Mouse (Mus musculus) heart, postnatal 36 days (tissue): ENCODE measurements at regions not wholly inside any gene's neighbourhood (a gene's known extent, or its start where the extent isn't known, plus 50 kb on each side); places are given as distances from the start of the nearest gene placed in this dataset.
A peak's percentile ranks its signal among the peaks of the same experiment; 100 is the strongest.

Experiments
- DNase-seq, 2 experiments: peaks; one replicate each; pipeline ENCODE4 v3.0.0; 2021 to 2022
- intact Hi-C: fragments of 180-260 bp; cut with DNase I; formaldehyde crosslinking; loops from one replicate; pipeline ENCODE4 v1.15.1; 2025

DNA sequence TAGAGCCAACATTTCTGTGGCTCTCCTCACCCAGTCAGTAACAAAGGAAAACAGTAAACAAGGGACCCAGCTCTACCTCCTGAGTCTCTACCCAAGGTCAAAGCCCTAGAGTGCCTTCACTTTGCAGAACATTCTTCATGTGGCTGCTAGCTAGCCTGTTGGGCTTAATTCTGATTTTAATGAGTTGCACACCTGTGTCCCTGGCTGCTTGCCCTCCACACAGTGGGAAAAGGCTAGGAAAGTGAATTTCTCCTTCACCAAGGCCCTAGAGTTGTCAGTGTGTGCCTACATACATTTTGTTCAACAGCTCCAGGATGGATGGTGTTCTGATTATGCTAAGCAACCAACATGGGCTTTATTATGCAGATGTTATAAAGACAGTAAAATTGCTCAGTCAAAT, 307.8 kb upstream of the Sel1l start:
- intact Hi-C loops = no loop called here
- no peak for DNase-seq

GRCm38 (mm10) chr12:92152922-92153235, 303.9 kb upstream of the Sel1l start:
- DNase-seq = no peak
- intact Hi-C loops = no loop called here

- intact Hi-C loops = no loop called here
- no peak for DNase-seq
These were observed 303.3 kb upstream of the Sel1l start for GRCm38 (mm10) chr12:92152043-92152921.

DNA sequence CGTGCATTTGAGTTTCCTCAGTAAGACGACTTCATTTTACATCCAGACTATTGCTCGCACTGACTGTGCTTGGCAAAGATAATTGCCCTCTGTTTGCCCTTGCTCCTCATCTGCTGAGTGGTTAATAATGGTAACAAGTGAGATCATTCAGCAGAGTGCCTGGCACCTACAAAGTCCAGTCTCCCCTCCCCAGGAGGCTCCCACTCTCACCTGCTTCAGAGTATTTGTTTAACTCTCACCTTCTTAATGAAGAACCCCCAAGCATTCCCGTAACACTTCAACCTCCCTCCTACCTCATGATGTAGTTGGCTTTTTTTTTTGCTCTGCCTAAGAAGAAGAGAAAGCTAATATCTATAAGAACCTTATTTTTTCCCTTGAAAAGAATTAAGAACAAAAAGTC, 288.6 kb upstream of the Sel1l start:
- no peak for DNase-seq
- intact Hi-C loops = no loop called here

DNA sequence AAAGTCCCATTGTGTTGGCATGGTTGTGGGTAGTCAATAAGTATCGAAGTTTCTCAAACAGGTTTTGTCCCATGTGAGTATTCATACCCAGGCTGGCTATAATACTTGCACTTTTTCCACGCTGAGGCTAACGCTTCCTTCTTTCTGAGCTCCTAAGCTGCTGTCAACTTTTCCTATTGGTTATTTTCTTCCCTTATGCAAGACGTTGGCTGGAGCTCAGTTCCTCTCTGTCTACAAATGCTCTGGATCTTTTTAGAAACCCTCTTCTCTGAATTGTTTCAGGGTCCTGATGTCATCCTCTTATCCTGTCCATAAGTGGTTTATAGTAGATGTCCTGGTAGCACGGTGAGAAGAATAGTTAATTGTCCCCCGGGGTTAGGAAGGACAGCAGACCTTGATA, 278.7 kb upstream of the Sel1l start:
- intact Hi-C loops = no loop called here
- no peak for DNase-seq

- DNase-seq = no peak
- intact Hi-C loops = no loop called here
These were observed 271.3 kb upstream of the Sel1l start for GRCm38 (mm10) chr12:92120164-92120815.

GRCm38 (mm10) chr12:92109615-92110014, 260.7 kb upstream of the Sel1l start:
- DNase-seq = no peak
- intact Hi-C loops = no loop called here

DNA sequence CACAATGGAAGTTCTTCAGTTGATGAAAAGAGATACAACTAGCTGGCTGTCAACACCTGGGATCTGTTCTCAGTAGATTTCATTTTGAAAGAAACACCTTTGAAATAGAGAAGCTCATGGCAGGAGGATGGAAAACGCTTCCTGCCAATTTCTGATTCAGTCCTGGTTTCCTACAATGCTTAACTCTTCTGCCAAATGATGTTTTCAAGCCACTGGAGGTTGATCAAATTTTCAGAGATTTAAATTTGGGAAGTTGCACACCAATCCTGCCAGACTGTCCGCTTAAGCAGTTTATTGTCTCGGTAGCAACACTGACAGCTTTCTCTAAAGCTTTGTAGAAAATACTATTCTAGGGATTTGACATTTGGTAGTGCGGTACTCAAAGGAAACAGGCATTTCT, 251.1 kb upstream of the Sel1l start:
- DNase-seq = no peak
- intact Hi-C loops = no loop called here

- intact Hi-C loops = no loop called here
- no peak for DNase-seq
These were observed 243.9 kb upstream of the Sel1l start for GRCm38 (mm10) chr12:92092794-92093365.

DNA sequence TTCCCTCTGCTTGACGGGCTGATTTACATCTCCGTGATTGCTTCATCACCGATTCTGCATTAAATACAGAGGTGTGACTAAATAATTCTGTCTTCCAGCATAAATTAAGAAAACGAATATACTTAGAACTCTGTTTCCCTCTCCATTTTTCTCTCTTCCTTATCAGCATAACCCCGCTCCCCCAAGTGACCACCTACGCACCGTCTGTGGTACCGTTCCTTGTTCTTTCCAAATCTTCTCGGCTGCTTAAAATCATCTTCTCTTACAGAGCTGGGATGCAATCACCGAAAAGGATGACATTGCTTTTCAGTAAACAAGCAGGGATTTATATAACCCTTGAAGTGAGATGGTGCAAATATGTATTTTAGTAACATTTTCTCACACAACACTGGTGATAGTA, 224.3 kb upstream of the Sel1l start:
- no peak for DNase-seq
- intact Hi-C loops = no loop called here

GRCm38 (mm10) chr12:92062731-92063130, 213.8 kb upstream of the Sel1l start:
- no peak for DNase-seq
- intact Hi-C loops = no loop called here

DNA sequence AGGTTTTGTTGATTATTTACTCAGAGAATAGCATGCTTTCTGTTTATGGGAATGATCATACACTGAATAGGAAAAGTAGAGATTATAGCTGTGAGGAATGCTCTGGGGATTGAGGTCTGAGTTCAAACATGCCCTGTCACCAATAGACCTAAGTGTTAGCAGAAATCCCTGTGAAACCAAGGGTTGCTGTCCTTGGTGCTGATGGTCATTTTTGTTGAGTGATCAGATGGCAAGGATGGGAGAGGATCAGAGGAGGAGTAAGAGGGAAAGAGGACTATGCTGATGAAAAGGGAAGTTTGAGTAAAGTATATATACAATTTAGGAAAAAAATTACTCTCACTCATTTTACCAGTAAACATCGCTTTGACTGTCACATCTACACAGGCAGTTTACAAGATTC, 191.5 kb upstream of the Sel1l start:
- DNase-seq = no peak

GRCm38 (mm10) chr12:92029192-92029591, 180.2 kb upstream of the Sel1l start:
- intact Hi-C loops = no loop called here
- no peak for DNase-seq

More for the DNA sequence above, 191.5 kb upstream of the Sel1l start:
- intact Hi-C loops = no loop called here

- intact Hi-C loops = no loop called here
- DNase-seq = no peak
These were observed 179.4 kb upstream of the Sel1l start for GRCm38 (mm10) chr12:92028354-92028753.

DNA sequence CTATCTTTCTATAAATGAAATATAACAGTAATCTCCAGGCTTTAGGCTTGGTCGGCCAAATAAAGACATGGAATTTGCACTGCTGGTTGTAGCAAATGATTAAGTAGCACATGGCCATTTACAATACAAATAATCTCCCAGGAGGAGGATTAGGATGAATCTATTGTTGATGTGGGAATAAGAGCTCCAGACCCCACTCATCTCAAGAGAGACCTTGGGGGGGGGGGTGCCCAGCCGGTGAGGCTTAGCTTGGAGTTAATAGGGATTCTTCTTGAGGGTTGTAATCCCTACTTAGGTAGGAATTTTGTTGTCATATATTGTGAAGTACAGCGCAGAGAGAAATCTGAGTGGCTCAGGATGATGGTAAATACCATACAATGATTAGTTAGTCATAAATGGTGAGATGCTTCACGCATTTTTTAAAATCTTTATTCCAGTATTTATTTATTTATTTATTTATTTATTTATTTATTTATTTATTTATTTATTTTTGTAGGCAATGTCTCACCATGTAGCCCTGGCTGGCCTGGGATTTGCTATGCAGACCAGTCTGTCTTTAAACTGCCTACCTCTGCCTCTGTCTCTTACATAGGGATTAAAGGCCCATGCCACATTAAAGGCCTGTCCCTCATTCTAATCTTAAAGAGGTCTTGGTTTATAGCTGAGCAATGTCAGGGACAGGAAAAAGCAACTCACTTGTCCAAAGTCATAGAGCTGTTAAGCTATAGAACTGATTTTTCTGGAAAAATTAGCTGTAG, 175.7 kb upstream of the Sel1l start:
- no peak for DNase-seq
- intact Hi-C loops = no loop called here

- intact Hi-C loops = no loop called here
These were observed 170.8 kb upstream of the Sel1l start for GRCm38 (mm10) chr12:92019593-92020224.

GRCm38 (mm10) chr12:92015373-92015772, 166.4 kb upstream of the Sel1l start:
- DNase-seq = no peak
- intact Hi-C loops = no loop called here

More at GRCm38 (mm10) chr12:92019593-92020224, 170.8 kb upstream of the Sel1l start:
- no peak for DNase-seq

- no peak for DNase-seq
- intact Hi-C loops = no loop called here
These were observed 165.0 kb upstream of the Sel1l start for GRCm38 (mm10) chr12:92013979-92014378.

GRCm38 (mm10) chr12:92013244-92013643, 164.3 kb upstream of the Sel1l start:
- intact Hi-C loops = no loop called here

GRCm38 (mm10) chr12:92004391-92005094, 155.6 kb upstream of the Sel1l start:
- intact Hi-C loops = no loop called here
- no peak for DNase-seq

More at GRCm38 (mm10) chr12:92013244-92013643, 164.3 kb upstream of the Sel1l start:
- DNase-seq = peak in 1 of 2 experiments; percentile 8
